Mouse (Mus musculus) 3134 (cell line): ENCODE measurements around the gene Gm10065.
A peak's percentile ranks its signal among the peaks of the same experiment; 100 is the strongest.

Experiments
- DNase-seq: peaks from one replicate; pipeline ENCODE4 v3.0.0-alpha.2; 2011; ENCODE audit warnings: low spot score; ENCODE audit not compliant: insufficient read length; ENCODE audit errors: extremely low read depth

Gene Gm10065

DNA sequence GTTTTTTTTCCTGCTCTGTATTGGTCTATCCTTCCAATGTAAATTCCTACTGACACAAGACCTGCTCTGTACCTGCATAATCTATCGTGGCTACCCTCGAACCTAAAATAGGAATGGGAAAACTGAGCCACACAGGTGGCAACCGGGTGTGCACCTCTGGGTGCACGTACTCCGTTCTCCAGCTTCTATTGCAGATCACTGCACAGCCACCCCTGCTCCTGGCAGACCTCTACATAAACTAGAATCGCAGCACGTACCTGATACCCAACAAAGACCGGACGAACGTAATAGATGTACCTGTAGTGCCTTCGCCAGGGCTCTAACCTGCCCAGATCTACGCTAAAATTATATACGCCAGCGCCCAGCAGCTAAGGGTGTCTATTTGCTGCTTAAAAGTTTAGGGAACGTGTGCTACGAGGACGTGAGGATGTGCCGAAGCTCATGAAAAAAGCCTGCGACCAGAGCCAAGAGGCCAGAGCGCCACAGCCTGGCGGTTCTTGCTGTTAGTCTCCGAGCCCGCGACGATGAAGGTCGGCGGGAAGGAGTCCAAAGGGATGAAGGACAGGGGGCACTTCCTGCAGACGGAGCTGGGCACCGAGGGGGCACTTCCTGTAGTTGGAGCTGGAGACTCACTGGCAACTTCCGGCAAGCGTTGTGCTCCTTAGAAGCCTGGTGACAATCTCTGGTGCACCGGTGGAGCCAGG, 38.6 kb downstream of the Gm10065 start, which contains the start of gene Pgbd1:
Pgbd1 (minus strand) TSS at position 556 of the 704 bp plus-strand sequence.
- peak; percentile 6 for DNase-seq

DNA sequence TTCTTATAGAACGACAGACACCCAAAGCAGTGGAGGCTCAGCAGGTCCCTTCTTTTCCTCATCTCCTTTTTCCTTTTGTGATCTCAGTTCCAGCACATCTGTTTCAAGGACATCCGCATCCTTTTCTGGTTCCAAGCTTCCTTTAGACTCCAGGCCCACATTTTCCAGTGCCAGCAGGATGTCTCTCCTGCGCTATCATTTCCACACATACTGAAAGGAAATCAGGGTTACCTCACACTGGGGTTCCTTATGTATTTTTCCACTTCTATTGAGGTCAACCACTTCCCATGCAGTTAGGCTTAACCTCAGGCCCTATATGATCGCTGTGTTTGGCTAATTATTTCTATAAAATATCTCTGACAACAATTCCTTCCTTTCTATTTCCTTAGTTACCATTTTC, 43.8 kb downstream of the Gm10065 start:
- DNase-seq, result no peak
